Mouse (Mus musculus) stomach, embryonic 14.5 days (tissue): ENCODE data around the gene Ccdc122. TPM values are rescaled to one million over a fixed set of nuclear protein-coding genes. Genes with fewer than 3 reads are reported as not detected.

Source experiments
- ATAC-seq: fragments of 200-750 bp; cut with Nextera tagmentation; 2 replicates; pipeline ENCODE4 v1.8.0; 2017; ENCODE audit warnings: low read depth, moderate TSS enrichment; ENCODE audit not compliant: insufficient number of reproducible peaks, insufficient read depth, low FRiP score
- H3K27ac ChIP-seq: fragments of 300-500 bp; sonication (generic); 2 replicates; pipeline ENCODE4 v1.5.1; 2014; ENCODE audit warnings: mild to moderate bottlenecking, low read length, moderate library complexity, mixed read lengths
- H3K27me3 ChIP-seq: fragments of 300-500 bp; sonication (generic); 2 replicates; pipeline ENCODE4 v1.6.1; 2014; ENCODE audit warnings: low read length, control low read depth, mixed read lengths; ENCODE audit not compliant: control insufficient read depth, insufficient read depth
- H3K36me3 ChIP-seq: fragments of 300-500 bp; sonication (generic); 2 replicates; pipeline ENCODE4 v1.6.1; 2014; ENCODE audit warnings: mild to moderate bottlenecking, control low read depth, low read length, moderate library complexity, mixed read lengths; ENCODE audit not compliant: control insufficient read depth, insufficient read depth
- H3K4me1 ChIP-seq: fragments of 300-500 bp; sonication (generic); 2 replicates; pipeline ENCODE4 v1.6.1; 2014; ENCODE audit warnings: low read length, control low read depth, mixed read lengths; ENCODE audit not compliant: control insufficient read depth, insufficient read depth
- H3K4me2 ChIP-seq: fragments of 300-500 bp; sonication (generic); replicated peaks from 2 replicates; pipeline ENCODE4 v1.6.1; 2014; ENCODE audit warnings: low read depth, low read length, control low read depth
- H3K4me3 ChIP-seq: fragments of 300-500 bp; sonication (generic); 2 replicates; pipeline ENCODE4 v1.5.1; 2014; ENCODE audit warnings: low read depth, low read length, control low read depth
- H3K9ac ChIP-seq: fragments of 300-500 bp; sonication (generic); replicated peaks from 2 replicates; pipeline ENCODE4 v1.6.1; 2014; ENCODE audit warnings: low read depth, mild to moderate bottlenecking, control low read depth, low read length, moderate library complexity, mixed read lengths
- H3K9me3 ChIP-seq: fragments of 300-500 bp; sonication (generic); 2 replicates; pipeline ENCODE4 v1.6.1; 2016; ENCODE audit warnings: low read depth, low read length, control low read depth; ENCODE audit not compliant: control insufficient read depth
- WGBS: fragments of 180-500 bp; shearing (Covaris S2); extraction: QIAGEN DNeasy Blood & Tissue Kit; methylation state at CpG from one replicate; pipeline ENCODE4 v1.1.7; 2014; 5-methylcytosine and 5-hydroxymethylcytosine counted together
- polyA plus RNA-seq: library from polyadenylated mRNA; unstranded; fragments of >200 nt; fragmentation: Nextera tagmentation; extraction: Ambion mirVana; gene quantifications from 2 replicates; pipeline ENCODE4 v1.2.1, GENCODE M21; 2014

Ccdc122 gene
- polyA plus RNA-seq, 1 experiment from 2014 or later, result 3.8 TPM

- 83% methylated on average over 3 of the region's 3 CpGs for WGBS
- Histone ChIP-seq H3K4me2 (no peak overlapping the region), H3K36me3 (no peaks in the 10 kb centered on the region), H3K4me3 (no peak overlapping the region), H3K9me3 (no peaks in the 10 kb centered on the region), H3K9ac (no peak overlapping the region), H3K27me3 (no peaks in the 10 kb centered on the region), H3K27ac (no peak overlapping the region), H3K4me1 (no peaks in the 10 kb centered on the region)
- no peak for ATAC-seq
These were observed 12.1 kb upstream of the Ccdc122 start for GRCm38 (mm10) chr14:77024499-77024898.

- 60% methylated on average over 5 of the region's 5 CpGs for WGBS
- H3K4me3 ChIP-seq, result no peak overlapping the region
- H3K4me2 ChIP-seq, result no peak overlapping the region
- 0 out of 2 replicates have a peak, but pooled peaks cover 3% of the 10 kb centered on the region for H3K36me3 ChIP-seq
- H3K9ac ChIP-seq, result no peak overlapping the region
- ATAC-seq, result no peak
- no peaks in the 10 kb centered on the region for H3K9me3 ChIP-seq
- no peak overlapping the region for H3K27ac ChIP-seq
- no peaks in the 10 kb centered on the region for H3K27me3 ChIP-seq
- no peaks in the 10 kb centered on the region for H3K4me1 ChIP-seq
These were observed 7.1 kb upstream of the Ccdc122 start for GRCm38 (mm10) chr14:77029319-77030054.

DNA sequence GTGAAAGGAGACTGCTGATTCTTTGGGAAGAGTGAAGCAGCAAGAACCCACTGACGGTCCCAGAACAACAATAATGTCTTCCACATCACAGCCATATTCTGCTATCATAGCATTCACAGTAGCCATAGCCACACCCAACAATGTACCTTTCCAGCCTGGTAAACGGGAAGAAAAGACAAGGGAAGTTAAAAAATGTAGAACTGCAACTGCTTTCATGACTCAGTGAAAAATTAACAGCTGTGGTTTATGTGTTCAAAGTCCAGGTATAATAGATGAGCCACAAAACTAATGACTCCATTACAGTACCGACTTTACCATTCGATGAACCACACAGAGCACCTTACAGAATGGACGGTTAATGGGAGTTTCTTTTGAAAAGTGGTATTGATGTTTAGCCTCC lies 5.8 kb upstream of the Ccdc122 start:
- Histone ChIP-seq H3K4me1 (no peaks in the 10 kb centered on the region), H3K9ac (no peak overlapping the region), H3K27ac (no peak overlapping the region), H3K4me2 (no peak overlapping the region), H3K4me3 (no peak overlapping the region), H3K36me3 (0 out of 2 replicates have a peak, but pooled peaks cover 3% of the 10 kb centered on the region), H3K27me3 (no peaks in the 10 kb centered on the region), H3K9me3 (no peaks in the 10 kb centered on the region)
- WGBS, result 86% methylated on average over 5 of the region's 5 CpGs
- ATAC-seq, result no peak

DNA sequence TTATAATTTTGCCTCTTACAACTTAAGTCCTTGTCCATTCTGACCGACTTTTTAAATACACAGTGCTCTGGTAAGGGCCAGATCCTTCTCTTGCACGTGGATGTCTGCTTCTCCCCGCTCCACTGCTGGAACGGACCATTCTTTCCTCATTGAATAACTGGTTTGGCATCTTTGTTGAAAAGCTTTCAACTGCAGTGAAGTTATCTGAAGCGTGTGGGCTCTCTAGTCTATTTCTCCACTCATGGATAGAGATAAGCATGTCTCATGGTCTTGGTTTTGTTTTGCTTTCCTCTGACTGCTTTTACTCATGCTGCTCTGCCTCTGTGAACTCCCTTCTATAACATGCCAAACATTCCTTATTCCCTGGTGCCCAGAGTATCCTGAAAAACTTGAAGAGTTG lies 4.1 kb upstream of the Ccdc122 start:
- Histone ChIP-seq H3K27ac (no peak overlapping the region), H3K4me3 (no peak overlapping the region), H3K4me2 (no peak overlapping the region), H3K36me3 (0 out of 2 replicates have a peak, but pooled peaks cover 3% of the 10 kb centered on the region), H3K27me3 (no peaks in the 10 kb centered on the region), H3K9ac (no peak overlapping the region), H3K4me1 (no peaks in the 10 kb centered on the region; the same call in 1 of the 2 replicates), H3K9me3 (no peaks in the 10 kb centered on the region)
- 59% methylated on average over 5 of the region's 5 CpGs for WGBS
- no peak for ATAC-seq

DNA sequence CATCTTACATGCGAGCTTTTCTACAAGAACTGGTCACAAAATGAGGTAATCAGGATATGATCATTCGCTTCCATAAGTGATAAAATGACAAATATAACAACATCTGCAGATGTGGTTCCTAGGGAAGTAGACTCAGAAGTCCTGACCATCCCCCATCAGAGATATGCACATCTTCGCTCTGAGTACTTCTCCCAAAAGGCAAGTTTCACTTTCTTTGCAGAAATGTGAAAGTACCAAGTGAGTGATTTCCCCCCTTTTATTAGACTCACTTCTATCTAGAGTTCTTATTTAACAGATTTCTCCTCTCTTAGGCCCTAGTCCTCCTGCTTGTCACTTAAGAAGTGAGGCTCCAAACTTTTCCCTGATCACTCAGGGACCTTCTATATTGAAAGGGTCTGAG lies 3.2 kb upstream of the Ccdc122 start:
- no peaks in the 10 kb centered on the region for H3K9me3 ChIP-seq
- no peaks in the 10 kb centered on the region for H3K27me3 ChIP-seq
- H3K4me1 ChIP-seq, result no peaks in the 10 kb centered on the region; the same call in 1 of the 2 replicates
- 0 out of 2 replicates have a peak, but pooled peaks cover 3% of the 10 kb centered on the region for H3K36me3 ChIP-seq
- H3K27ac ChIP-seq, result no peak overlapping the region
- 92% methylated on average over 3 of the region's 3 CpGs for WGBS
- H3K4me3 ChIP-seq, result no peak overlapping the region
- no peak overlapping the region for H3K4me2 ChIP-seq
- ATAC-seq, result no peak
- H3K9ac ChIP-seq, result no peak overlapping the region

DNA sequence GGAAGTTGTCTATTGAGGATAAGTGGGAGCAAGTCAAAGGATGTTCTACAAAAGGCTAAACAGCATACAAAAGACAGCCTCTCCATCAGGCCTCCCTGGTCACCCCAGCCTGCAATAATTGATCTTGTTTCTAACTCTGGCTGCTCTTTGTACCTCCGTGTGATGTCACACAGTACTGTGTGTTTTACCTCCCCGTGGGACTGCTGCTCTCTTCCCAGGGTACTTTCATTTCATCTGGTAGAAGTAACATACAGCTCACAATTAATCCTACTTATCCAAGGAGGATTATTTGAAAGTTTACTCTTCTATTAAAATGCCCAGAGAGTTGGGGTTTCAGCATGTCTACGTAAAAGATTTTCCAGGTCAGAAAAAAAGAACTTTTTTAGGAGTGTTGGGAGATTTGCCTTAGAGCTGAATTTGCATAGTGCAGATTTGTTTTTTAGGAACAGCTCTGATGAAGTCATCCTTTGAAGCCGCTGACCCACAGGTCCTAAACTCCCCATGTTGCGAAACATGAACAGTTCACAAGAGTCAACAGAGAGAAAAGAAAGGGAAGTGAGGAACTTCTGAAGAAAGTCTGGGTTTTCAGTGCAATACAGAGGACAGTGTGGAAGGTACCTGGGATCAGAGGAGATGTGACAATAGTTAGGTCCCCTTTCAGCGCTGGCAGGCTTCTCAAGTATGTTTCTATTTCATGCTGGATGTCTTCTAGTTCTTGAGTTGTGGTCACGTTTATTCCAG lies 2.2 kb upstream of the Ccdc122 start:
- Histone ChIP-seq H3K36me3 (0 out of 2 replicates have a peak, but pooled peaks cover 3% of the 10 kb centered on the region), H3K4me2 (no peak overlapping the region), H3K4me1 (no peaks in the 10 kb centered on the region; the same call in 1 of the 2 replicates), H3K9ac (no peak overlapping the region), H3K27me3 (no peaks in the 10 kb centered on the region), H3K4me3 (no peak overlapping the region), H3K9me3 (no peaks in the 10 kb centered on the region), H3K27ac (no peak overlapping the region)
- no peak for ATAC-seq
- 58% methylated on average over 7 of the region's 7 CpGs for WGBS

DNA sequence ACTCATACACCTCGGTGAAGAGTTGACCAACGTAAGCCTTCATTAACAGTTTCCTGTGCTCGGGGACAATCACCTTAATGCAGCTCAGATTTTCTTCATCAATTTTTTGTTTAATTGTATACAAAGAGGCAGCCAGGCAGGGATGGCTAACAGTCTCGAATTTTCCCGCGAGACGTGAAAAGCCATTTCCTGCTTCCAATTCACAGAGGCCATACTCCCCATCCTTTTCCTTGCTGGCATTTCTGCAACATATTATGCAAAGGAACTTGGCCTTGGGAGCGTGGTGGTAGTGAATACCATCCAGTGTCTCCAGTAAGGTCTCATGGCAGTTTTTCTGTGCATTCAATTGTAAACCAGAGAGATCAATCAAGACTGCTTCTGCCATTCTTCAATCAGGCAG lies 1.6 kb upstream of the Ccdc122 start:
- WGBS, result 82% methylated on average over 8 of the region's 8 CpGs

GRCm38 (mm10) chr14:77037330-77037729 lies 758 bp downstream of the Ccdc122 start:
- no peaks in the 10 kb centered on the region for H3K36me3 ChIP-seq
- no peak overlapping the region; the same call in 1 of the 2 replicates for H3K4me3 ChIP-seq
- no peak overlapping the region for H3K27ac ChIP-seq
- no peak for ATAC-seq
- 84% methylated on average over 5 of the region's 5 CpGs for WGBS
- no peaks in the 10 kb centered on the region for H3K9me3 ChIP-seq
- H3K4me1 ChIP-seq, result no peaks in the 10 kb centered on the region; the same call in 1 of the 2 replicates
- no peak overlapping the region for H3K4me2 ChIP-seq
- no peak overlapping the region for H3K9ac ChIP-seq
- H3K27me3 ChIP-seq, result no peaks in the 10 kb centered on the region

More for the DNA sequence above, 1.6 kb upstream of the Ccdc122 start:
- Histone ChIP-seq H3K9ac (no peak overlapping the region), H3K4me3 (no peak overlapping the region), H3K27ac (no peak overlapping the region), H3K27me3 (no peaks in the 10 kb centered on the region), H3K4me2 (no peak overlapping the region), H3K4me1 (no peaks in the 10 kb centered on the region; the same call in 1 of the 2 replicates), H3K9me3 (no peaks in the 10 kb centered on the region), H3K36me3 (0 out of 2 replicates have a peak, but pooled peaks cover 3% of the 10 kb centered on the region)
- ATAC-seq, result no peak
